Mouse (Mus musculus) hindbrain, embryonic 14.5 days (tissue): ENCODE measurements around the gene Dtnb. TPM values are rescaled to one million over a fixed set of nuclear protein-coding genes. Genes with fewer than 3 reads are reported as not detected.
"Not testable (repeated sequence)": the region's sequence is repeated elsewhere in the genome, so short reads cannot be mapped to it uniquely, and the experiment has no call there.

ENCODE experiments used
- ATAC-seq: fragments of 200-750 bp; cut with Nextera tagmentation; 2 replicates; pipeline ENCODE4 v1.8.0; 2017; ENCODE audit warnings: moderate number of reproducible peaks, mild to moderate bottlenecking, moderate TSS enrichment, moderate library complexity; ENCODE audit not compliant: low FRiP score
- DNase-seq: peaks from one replicate; pipeline ENCODE4 v3.0.0-alpha.2; 2015; ENCODE audit warnings: low spot score
- H3K27ac ChIP-seq: fragments of 300-500 bp; sonication (generic); 2 replicates; pipeline ENCODE4 v1.5.1; 2014; ENCODE audit warnings: mild to moderate bottlenecking, moderate library complexity
- H3K27me3 ChIP-seq: fragments of 300-500 bp; sonication (generic); 2 replicates; pipeline ENCODE4 v1.6.1; 2014; ENCODE audit warnings: mild to moderate bottlenecking, low read length, mixed read lengths; ENCODE audit not compliant: control insufficient read depth, insufficient read depth
- H3K36me3 ChIP-seq: fragments of 300-500 bp; sonication (generic); replicated peaks from 2 replicates; pipeline ENCODE4 v1.6.1; 2014; ENCODE audit not compliant: control insufficient read depth, insufficient read depth
- H3K4me1 ChIP-seq: fragments of 300-500 bp; sonication (generic); replicated peaks from 2 replicates; pipeline ENCODE4 v1.6.1; 2014; ENCODE audit warnings: antibody characterized with exemption, low read length, mixed read lengths; ENCODE audit not compliant: control insufficient read depth, insufficient read depth
- H3K4me2 ChIP-seq: fragments of 300-500 bp; sonication (generic); replicated peaks from 2 replicates; pipeline ENCODE4 v1.6.1; 2014; ENCODE audit warnings: mild to moderate bottlenecking, moderate library complexity
- H3K4me3 ChIP-seq: fragments of 300-500 bp; sonication (generic); replicated peaks from 2 replicates; pipeline ENCODE4 v1.5.1; 2014; ENCODE audit warnings: mild to moderate bottlenecking, low read length
- H3K9ac ChIP-seq: fragments of 300-500 bp; sonication (generic); 2 replicates; pipeline ENCODE4 v1.6.1; 2014
- H3K9me3 ChIP-seq: fragments of 300-500 bp; sonication (generic); 2 replicates; pipeline ENCODE4 v1.6.1; 2016; ENCODE audit warnings: low read length; ENCODE audit not compliant: control insufficient read depth
- WGBS: fragments of 180-500 bp; shearing (Covaris S2); extraction: QIAGEN DNeasy Blood & Tissue Kit; methylation state at CpG from one replicate; pipeline ENCODE4 v1.1.7; 2014; 5-methylcytosine and 5-hydroxymethylcytosine counted together
- polyA plus RNA-seq: library from polyadenylated mRNA; unstranded; fragments of >200 nt; fragmentation: Nextera tagmentation; extraction: Ambion mirVana; gene quantifications from 2 replicates; pipeline ENCODE4 v1.2.1, GENCODE M21; 2014

Dtnb gene
- polyA plus RNA-seq, 1 experiment from 2014 or later = 58.4 TPM

DNA sequence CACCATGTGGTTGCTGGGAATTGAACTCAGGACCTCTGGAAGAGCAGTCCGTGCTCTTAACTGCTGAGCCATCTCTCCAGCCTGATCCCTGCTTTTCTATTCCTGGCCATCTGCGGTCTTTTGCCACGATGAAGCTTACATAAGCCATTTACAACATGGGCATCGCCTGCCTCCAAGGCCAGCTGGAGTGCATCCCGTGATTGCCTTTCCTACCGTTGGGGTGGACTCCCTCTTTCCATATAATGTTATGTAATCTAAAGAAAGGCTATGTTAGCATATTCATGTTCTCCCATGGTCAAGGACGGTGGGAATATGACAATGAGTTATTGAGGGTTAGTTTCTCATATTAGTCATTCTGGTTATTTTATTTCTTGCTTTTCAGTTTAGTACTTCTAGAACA is 91.2 kb downstream of the Dtnb start:
- Histone ChIP-seq H3K9ac (no peak overlapping the region), H3K27me3 (no peaks in the 10 kb centered on the region), H3K9me3 (no peaks in the 10 kb centered on the region), H3K4me3 (no peak overlapping the region), H3K4me2 (no peak overlapping the region), H3K36me3 (0 out of 2 replicates have a peak, but pooled peaks cover 9% of the 10 kb centered on the region), H3K4me1 (no peaks in the 10 kb centered on the region; the same call in 1 of the 2 replicates), H3K27ac (no peak overlapping the region)
- 91% methylated on average over 7 of the region's 7 CpGs for WGBS
- no peak for ATAC-seq
- DNase-seq = no peak

DNA sequence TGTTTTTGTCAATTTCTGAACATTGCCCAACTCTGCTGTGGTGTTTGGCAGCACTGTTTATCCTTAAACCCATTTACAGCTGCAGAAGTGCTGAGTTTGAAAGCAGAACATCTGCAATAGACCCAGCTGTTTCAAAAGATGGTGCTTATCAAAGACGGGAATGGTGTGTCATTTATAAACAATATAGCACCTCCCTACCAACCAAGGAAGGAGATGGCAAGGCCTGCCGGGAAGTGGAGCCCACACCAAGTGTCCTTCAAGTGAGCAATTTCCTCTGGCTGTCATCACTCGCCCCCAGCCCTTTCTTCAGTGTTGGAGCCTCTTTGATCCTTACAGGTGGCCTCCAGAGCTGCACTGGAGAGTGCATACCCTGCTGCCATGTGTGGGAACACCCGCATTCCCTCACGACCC is 97.8 kb downstream of the Dtnb start:
- Histone ChIP-seq H3K9ac (no peak overlapping the region), H3K4me1 (no peaks in the 10 kb centered on the region), H3K27ac (no peak overlapping the region), H3K27me3 (no peaks in the 10 kb centered on the region), H3K4me2 (no peak overlapping the region), H3K36me3 (0 out of 2 replicates have a peak, but pooled peaks cover 4% of the 10 kb centered on the region), H3K9me3 (no peaks in the 10 kb centered on the region), H3K4me3 (no peak overlapping the region)
- WGBS = 41% methylated on average over 5 of the region's 5 CpGs
- DNase-seq (no peak), ATAC-seq (no peak)

DNA sequence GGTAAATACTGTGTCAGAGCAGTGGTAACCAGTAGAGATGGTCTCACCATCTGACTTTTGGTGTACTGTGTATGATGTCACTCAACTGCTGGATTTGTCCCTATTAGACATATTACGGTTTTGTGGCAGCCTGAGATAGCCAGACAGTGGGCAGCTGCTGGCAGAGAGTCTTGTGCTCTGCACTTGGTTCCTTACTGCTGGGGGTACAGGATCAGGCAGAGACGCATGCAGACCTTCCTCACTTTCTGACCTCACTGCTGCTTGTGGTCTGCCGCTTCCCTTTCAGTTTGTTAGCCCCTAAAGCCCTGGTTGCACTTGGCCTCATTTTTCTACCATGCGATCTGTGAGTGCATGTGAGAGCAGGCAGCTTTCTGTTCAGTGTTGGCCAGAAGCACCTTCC is 98.9 kb downstream of the Dtnb start:
- Histone ChIP-seq H3K9me3 (no peaks in the 10 kb centered on the region), H3K27me3 (no peaks in the 10 kb centered on the region), H3K27ac (no peak overlapping the region), H3K4me1 (no peaks in the 10 kb centered on the region), H3K4me2 (no peak overlapping the region), H3K9ac (no peak overlapping the region), H3K36me3 (0 out of 2 replicates have a peak, but pooled peaks cover 4% of the 10 kb centered on the region), H3K4me3 (no peak overlapping the region)
- 89% methylated on average over 4 of the region's 4 CpGs for WGBS
- no peak for ATAC-seq
- DNase-seq = no peak

DNA sequence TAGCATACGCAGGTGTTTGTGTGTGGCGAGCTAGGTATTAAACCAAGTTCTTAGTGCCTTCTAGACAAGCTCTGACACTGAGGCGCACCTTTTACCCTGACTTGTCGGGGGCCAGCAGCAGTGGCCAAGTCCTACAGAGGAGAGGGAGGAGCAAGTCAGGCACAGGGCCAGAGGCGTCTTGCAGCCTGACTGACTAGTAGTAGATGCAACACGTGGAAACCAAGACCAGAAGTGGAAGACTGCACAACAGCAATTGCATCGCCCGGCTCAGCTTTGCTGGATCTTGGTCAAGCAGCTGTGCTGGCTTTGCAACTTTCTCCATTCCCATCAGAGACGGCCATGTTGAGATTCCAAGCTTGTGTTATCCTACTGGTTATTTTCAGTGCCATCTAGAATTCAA is 100.6 kb downstream of the Dtnb start:
- 81% methylated on average over 9 of the region's 9 CpGs for WGBS
- ATAC-seq = no peak
- Histone ChIP-seq H3K27ac (no peak overlapping the region), H3K27me3 (no peaks in the 10 kb centered on the region), H3K9ac (no peak overlapping the region), H3K4me1 (no peaks in the 10 kb centered on the region), H3K36me3 (no peaks in the 10 kb centered on the region), H3K4me2 (no peak overlapping the region), H3K9me3 (no peaks in the 10 kb centered on the region), H3K4me3 (no peak overlapping the region)
- DNase-seq = no peak

DNA sequence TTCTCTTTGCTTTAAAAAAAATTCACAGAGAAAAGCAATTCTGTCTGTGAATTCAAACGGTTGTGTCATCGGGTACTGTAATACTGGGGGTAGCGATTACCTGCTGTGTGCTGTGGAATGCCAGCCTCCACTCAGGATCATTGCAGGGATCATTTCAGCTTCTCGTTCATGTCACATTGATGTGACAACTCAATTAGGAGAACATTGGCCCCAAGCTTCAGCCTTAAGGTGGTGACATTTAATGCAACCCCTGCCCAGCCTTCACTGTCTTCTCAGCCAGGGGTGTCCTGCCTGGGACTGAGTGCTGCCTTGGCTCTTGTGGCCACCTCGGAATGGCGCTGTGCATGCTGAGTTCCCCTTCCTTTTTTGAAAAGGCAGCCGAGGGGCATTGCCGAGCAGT is 101.7 kb downstream of the Dtnb start:
- no peak overlapping the region for H3K4me3 ChIP-seq

DNA sequence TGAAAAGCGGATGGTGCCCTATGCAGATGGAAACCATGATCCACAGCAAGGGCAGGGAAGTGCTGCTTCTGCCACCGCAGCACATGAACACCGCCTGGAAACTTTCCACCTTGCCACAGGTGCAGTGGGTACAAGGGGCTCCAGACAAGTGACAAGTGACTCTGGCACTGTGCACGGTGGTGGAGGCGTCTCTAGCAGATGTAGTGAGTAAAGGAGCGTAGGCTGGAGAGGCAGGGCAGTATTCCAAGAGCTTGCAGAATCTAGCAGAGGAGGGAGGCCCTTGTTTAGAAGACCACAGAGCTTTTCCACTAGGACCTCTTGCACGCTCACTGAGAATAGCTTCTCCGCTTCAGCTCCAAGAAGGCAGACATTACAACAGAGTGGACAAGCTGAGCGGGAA is 102.7 kb downstream of the Dtnb start:
- Histone ChIP-seq H3K9ac (no peak overlapping the region), H3K27me3 (no peaks in the 10 kb centered on the region), H3K36me3 (no peaks in the 10 kb centered on the region), H3K9me3 (no peaks in the 10 kb centered on the region), H3K4me1 (no peaks in the 10 kb centered on the region), H3K27ac (no peak overlapping the region), H3K4me2 (no peak overlapping the region), H3K4me3 (no peak overlapping the region)
- ATAC-seq (no peak), DNase-seq (no peak)
- 92% methylated on average over 9 of the region's 9 CpGs for WGBS

More for the DNA sequence above, 101.7 kb downstream of the Dtnb start:
- no peaks in the 10 kb centered on the region for H3K27me3 ChIP-seq
- ATAC-seq (no peak), DNase-seq (no peak)
- H3K4me2 ChIP-seq = no peak overlapping the region
- no peak overlapping the region for H3K27ac ChIP-seq
- H3K4me1 ChIP-seq = no peaks in the 10 kb centered on the region
- H3K36me3 ChIP-seq = no peaks in the 10 kb centered on the region
- H3K9ac ChIP-seq = no peak overlapping the region
- 61% methylated on average over 8 of the region's 8 CpGs for WGBS
- no peaks in the 10 kb centered on the region for H3K9me3 ChIP-seq

DNA sequence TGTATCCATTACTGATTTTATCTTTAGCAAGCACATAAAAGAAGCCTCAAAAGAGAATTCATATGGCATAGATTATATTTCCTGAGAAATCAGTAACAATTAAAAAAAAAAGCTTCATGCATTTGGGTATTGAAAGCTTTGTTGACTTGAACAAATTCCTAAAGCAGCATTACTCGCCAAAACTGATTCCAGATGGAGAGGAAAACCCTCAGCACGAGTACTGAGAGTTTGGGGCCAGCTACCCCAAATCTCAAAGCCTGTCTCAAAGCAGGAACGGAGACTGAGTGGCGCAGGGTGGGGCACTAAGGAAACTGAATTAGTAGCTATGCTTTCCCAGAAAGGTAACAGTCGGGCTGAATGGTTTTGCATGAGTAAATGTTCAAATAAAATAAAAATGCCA is 108.5 kb downstream of the Dtnb start:
- Histone ChIP-seq H3K4me1 (no peaks in the 10 kb centered on the region), H3K36me3 (no peaks in the 10 kb centered on the region), H3K27ac (no peak overlapping the region), H3K4me2 (no peak overlapping the region), H3K27me3 (no peaks in the 10 kb centered on the region), H3K9ac (no peak overlapping the region), H3K9me3 (no peaks in the 10 kb centered on the region), H3K4me3 (no peak overlapping the region)
- no peak for ATAC-seq
- 86% methylated on average over 5 of the region's 5 CpGs for WGBS
- DNase-seq = no peak

DNA sequence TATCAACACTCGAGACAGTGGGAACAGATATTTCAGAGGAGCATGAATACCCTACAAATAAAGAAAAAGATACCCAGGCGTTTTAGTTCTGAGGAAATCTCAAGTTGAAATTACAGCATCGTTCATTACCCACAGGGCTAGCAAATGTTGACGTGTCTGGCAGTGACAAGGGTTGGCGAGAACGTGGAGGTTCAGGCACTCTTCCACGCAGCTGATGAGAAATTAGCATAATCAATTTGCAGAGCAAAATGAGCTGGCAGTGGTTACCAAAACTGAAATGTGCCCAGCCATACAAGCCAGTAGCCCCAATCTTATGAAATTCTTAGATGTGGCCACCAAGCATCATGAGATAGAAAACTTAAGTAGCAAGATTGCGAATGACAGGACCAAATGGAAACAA is 110.9 kb downstream of the Dtnb start:
- H3K27ac ChIP-seq = no peak overlapping the region
- H3K9ac ChIP-seq = no peak overlapping the region
- no peaks in the 10 kb centered on the region; the same call in 1 of the 2 replicates for H3K36me3 ChIP-seq
- 51% methylated on average over 8 of the region's 8 CpGs for WGBS
- DNase-seq (no peak), ATAC-seq (no peak)
- H3K9me3 ChIP-seq = no peaks in the 10 kb centered on the region
- H3K4me3 ChIP-seq = no peak overlapping the region
- H3K4me2 ChIP-seq = no peak overlapping the region
- no peaks in the 10 kb centered on the region for H3K4me1 ChIP-seq
- no peaks in the 10 kb centered on the region for H3K27me3 ChIP-seq

DNA sequence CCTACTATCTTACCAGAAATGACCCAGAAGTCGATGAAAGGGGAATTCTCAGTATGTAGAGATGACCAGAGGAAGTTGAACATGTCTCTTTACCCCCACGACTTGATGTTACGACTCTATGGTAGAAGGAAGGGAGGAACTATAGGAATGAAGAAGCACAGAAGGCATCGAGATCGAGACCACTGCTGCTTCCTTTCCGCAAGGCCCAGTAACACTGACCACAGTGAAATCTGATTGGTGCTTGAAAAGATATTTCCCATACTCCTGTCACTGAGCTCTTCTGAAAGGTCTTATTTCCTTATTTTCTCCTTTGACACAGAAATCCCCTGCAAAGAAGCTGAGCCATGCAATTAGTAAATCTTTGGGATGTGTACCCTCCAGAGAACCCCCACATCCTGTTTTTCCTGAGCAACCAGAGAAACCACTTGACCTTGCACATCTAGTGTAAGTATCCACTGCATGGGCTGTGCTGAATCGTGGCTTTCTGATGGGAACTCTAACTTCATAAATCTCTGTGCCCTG is 114.3 kb downstream of the Dtnb start:
- no peak overlapping the region for H3K27ac ChIP-seq
- WGBS = 91% methylated on average over 7 of the region's 7 CpGs
- H3K36me3 ChIP-seq = no peaks in the 10 kb centered on the region; the same call in 1 of the 2 replicates
- no peaks in the 10 kb centered on the region for H3K9me3 ChIP-seq
- H3K27me3 ChIP-seq = no peaks in the 10 kb centered on the region
- no peak overlapping the region for H3K4me2 ChIP-seq
- H3K9ac ChIP-seq = no peak overlapping the region
- ATAC-seq (no peak), DNase-seq (no peak)
- H3K4me1 ChIP-seq = no peaks in the 10 kb centered on the region
- H3K4me3 ChIP-seq = no peak overlapping the region

DNA sequence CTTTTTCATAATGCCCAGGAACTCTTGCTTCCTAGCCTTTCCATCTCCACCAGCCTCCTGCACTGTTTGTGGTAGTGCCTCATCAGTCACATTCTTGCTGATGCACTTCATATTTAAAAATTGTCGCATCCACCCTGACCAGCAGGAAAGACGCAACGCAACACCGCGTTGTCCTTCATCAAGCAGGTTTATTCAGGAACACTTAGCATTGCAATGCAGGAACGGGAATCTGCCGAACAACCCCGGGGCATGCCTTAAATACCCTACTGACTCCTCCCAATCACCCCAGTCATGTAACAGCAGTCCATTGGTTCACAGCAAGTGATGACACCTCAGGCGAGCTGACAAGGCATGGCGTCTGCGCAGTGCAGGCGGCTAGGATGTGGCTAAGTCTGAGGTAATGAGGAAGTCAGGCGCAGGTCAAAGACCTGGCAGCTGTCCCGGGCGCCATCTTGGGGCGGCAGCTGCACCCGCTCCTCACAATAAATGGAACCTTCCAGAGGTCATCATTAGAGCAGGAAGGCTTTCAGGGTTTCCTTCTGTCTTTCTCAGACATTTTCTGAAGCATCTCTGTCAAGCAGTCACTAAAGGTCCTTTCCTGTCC is 118.8 kb downstream of the Dtnb start:
- not testable (repeated sequence) for ATAC-seq, H3K9ac ChIP-seq, H3K4me1 ChIP-seq, H3K27me3 ChIP-seq, H3K4me2 ChIP-seq, DNase-seq, H3K36me3 ChIP-seq, H3K27ac ChIP-seq, H3K9me3 ChIP-seq, H3K4me3 ChIP-seq
- WGBS = 94% methylated on average over 17 of the region's 17 CpGs
